Mouse (Mus musculus) monocyte, adult 2 months (primary cell): Measurements from ENCODE around the gene C330007P06Rik.
"Not testable (repeated sequence)": the region's sequence is repeated elsewhere in the genome, so short reads cannot be mapped to it uniquely, and the experiment has no call there.

ENCODE experiments used
- DNase-seq, 2 experiments: peaks; one replicate each; pipeline ENCODE4 v3.0.0; 2022; ENCODE audit warnings: low spot score in 2 of 2, low read depth in 1 of 2

Gene C330007P06Rik

GRCm38 (mm10) chrX:36803189-36803588 lies 70.7 kb downstream of the C330007P06Rik start:
- DNase-seq = peak in 1 of 2 experiments; percentile 6

- DNase-seq = no peak
Measured at GRCm38 (mm10) chrX:36799131-36799879, 74.6 kb downstream of the C330007P06Rik start.

GRCm38 (mm10) chrX:36796734-36797133 lies 77.2 kb downstream of the C330007P06Rik start:
- DNase-seq = not testable (repeated sequence)

GRCm38 (mm10) chrX:36796163-36796581 lies 77.7 kb downstream of the C330007P06Rik start:
- peak; percentile 60 to 73 for DNase-seq

GRCm38 (mm10) chrX:36795424-36796162 lies 78.3 kb downstream of the C330007P06Rik start, which contains the start of gene Slc25a5:
Gene Slc25a5, plus strand, starts transcription at chrX:36795651.
- DNase-seq = peak; percentile 70 to 79

GRCm38 (mm10) chrX:36794571-36794970 lies 79.3 kb downstream of the C330007P06Rik start:
- no peak for DNase-seq

- no peak for DNase-seq
Measured at GRCm38 (mm10) chrX:36789360-36789759, 84.6 kb downstream of the C330007P06Rik start.

GRCm38 (mm10) chrX:36777694-36778093 lies 96.2 kb downstream of the C330007P06Rik start:
- DNase-seq = no peak

GRCm38 (mm10) chrX:36775520-36775919 lies 98.4 kb downstream of the C330007P06Rik start:
- no peak for DNase-seq
